Mouse (Mus musculus): ENCODE data around the gene Sardh.

The Sardh gene

DNA sequence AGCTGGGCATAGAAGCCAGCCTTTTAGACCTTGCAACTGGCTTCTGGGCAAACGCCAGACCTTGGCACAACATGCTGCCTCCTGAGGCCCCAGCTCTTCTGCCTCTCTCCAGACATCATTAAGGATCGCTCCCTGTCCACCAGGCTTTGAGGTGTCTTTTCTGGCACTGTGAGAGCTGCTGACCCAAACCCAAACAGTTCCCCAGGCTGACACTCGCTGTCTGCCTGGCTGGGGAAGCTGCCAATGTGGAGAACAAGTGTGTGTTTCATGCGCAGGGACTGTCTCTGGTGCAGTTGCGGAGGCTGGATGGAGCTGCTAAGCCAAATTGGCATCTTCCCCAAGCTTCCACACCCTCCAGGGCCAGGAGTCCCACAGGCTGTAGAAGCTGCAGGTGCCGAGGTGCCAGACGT, 25.1 kb downstream of the Sardh start:
- peak; percentile 36 for DNase-seq

DNA sequence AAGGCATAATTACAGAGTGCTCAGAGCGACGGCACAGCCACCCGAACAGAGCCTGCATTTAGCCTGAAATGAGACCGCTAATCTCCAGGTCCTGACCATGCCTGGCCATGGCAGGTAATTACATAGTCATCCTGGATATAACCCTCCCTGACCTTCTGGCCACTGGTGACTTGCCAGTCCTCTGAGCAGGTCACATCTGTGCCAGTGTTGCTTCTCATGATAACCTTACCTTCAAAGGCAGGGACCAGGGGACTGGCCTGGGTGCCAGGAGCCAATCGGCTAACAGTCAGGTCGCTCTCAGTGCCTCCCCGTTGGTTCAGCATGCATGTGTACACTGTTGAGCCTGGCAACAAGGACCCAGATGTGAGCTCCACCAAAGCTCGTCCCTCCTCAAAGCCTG, 29.6 kb downstream of the Sardh start:
- no peak for DNase-seq

DNA sequence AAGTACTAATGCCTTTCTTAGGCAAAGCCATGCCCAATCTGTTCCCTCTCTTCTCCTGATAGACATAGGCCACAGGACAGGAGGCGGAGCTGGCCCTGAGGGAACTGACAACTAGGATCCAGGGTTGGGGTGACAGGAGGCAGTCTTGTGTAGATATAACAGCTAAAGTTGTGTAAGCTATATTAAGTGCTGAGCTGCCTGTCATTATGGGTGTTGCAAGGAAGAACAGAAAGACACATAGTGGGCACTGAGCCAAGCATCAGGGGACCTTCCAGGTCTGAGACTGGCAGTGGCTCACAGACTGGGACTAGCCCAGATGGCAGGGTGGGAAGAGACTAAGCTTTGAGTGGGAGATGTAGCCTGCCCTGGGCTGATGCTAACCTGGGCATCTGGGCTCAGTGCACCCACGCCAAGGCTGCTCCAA, 30.0 kb downstream of the Sardh start:
- DNase-seq, result peak; percentile 62

DNA sequence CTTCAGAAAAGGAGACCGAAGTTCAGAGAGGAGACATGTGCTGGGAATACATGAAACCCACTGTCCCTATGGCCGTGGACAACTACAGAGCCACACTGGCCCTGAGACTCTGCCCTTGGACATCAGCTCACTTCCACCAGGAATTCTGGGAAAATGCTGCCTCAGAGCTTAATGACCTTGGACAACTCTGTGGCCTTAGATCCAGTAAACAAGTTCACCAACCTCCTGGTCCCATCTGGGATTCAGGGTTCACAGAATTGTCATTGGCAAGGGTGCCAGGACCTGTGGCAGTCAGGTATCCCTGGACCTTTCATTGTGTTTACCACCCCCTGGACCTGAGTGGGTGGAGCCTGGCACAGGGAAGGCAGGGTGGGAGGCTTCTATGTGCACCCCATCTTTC, 32.6 kb downstream of the Sardh start:
- no peak for DNase-seq

DNA sequence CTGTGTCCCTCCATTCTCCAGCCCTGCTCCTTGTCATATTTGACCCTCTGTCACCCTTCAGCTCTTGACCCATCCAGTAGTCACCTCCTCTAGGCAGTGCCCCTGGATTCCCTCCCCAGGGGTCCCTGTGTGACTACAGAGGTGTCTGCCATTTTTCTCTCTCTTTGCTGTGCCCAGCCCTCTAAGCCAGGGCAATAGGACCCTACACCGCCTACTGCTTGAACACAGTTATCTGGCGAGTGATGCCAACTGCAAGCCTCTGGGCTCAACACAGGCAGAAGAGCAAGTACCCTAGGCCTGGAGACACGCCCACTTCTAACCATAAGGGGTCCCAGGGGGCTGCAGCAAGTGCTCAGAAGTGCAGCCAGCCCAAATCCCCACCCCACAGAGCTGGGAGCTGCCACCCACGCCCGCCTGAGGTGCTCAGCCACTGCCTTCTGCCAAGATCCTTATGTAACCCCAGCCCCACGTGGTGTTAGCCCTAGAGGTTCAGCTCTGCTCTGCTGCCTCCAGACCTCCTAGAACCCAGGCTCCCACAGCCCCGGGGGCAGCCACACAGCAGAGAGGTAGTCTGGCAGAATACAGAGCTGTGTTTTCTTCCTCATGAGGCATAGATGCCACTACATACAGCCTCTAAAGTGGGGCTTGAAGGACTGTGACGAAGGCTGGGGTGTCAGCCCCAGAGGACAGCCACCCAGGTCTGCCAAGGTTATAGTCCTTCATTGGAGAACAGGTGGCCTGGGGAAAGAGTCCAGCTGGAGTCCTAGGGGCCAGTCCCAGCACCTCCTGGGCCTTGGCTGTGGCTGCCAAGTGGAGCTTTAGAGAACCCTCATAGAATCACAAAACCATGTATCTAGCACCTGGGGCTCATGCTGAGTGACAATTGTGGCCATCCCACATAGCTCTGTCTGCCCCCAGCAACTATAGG, 35.9 kb downstream of the Sardh start:
- peak; percentile 39 for DNase-seq

DNA sequence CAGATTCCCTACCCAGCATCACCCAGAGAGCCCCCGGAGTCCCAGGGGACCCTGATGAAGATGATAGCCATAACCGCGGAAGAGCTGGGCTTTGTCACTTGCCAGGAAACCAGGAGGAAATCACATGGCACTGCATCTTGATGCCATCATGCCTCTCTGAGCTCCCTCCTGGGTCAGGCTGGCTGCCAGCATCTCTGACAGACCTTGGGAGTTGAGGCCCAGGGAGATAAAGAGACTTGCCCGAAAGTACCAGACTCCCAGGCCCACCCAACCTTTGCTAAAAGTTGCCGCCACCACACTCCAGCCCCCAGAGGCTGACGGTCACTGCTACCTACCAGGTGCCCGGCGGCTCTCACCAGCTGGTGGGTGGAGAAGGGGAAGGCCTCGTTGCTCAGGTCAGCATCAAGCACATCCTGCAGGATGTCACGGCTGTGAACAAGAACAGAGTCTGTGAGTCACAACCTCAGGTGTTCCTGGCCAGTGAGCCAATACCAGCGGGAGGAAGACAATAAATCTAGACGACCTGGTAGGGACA, 37.4 kb downstream of the Sardh start:
- DNase-seq, result no peak

DNA sequence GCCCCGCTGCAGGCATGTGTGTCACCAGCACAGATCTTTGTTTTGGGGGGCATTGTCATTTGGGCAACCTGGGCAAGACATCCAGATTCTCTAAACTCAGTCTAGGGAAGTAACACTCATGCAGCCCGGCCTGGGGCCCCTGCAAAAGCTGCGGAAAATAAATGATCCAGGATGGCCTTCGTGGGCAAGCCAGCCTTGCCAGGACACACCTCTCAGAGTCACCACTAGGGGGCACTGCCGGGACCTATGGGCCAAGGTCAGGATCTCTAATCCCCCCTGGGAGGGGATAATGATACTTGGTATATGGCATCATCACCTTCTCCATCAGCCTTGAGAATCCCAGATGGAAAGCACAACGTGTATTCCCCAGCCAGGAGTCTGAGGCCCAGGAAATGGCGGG, 37.9 kb downstream of the Sardh start:
- DNase-seq, result peak; percentile 69

DNA sequence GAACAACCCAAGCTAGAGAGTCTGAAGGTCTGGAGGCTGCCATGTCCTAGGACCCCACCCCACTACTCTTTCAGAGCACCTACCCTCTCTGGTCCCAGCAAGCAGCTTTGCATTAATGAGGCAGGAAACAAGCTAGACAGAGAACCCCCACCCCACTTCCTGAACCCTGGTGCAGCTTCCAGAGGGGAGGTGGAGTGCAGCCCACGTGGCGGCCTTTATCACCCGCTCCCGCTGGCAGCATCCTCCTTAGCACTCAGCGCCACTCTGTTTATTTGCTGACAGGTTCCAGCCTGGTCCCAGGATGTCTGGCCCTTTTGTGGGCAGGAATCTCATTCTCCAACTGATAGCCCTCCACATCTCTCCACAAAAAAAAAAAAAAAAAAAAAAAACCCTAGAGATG, 38.3 kb downstream of the Sardh start:
- peak; percentile 53 for DNase-seq

DNA sequence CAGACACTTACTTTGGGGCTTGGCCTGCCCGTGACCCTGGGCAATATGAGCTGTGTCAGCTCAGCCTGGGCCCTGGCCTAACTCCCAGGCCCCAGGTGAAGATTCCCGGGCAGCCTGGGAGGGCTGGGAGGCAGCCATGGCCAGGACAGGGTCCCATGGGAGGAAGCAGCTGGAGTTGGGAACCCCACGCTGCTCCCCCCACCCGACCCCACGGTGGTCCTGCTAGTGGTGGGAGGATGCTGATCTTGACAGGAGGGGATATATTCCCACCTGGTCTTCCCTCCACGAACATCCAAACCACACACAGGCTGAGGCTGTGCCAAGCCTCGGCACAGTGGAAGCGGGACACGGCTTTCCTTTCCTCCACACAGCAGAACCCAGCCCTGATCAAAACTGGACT, 38.8 kb downstream of the Sardh start:
- no peak for DNase-seq

DNA sequence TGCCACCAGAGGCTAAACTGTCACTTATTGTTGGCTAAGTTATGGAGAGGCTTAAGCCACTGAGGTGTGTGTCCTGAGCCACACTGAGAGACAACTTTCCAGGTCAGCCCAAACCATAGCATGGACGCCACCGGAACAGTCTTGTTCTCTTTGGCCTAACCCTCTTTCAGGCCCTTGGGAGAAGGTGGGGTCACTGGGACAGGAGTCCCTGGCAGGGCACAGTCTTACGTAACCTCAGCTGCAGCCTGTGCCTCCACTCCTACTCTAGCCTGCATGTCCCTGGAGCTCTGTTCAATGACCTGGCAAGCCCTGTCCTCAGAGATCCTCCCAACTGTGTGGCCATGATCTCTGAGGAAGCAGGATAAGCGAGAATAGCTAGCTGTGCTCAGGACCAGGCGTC, 41.0 kb downstream of the Sardh start:
- no peak for DNase-seq

DNA sequence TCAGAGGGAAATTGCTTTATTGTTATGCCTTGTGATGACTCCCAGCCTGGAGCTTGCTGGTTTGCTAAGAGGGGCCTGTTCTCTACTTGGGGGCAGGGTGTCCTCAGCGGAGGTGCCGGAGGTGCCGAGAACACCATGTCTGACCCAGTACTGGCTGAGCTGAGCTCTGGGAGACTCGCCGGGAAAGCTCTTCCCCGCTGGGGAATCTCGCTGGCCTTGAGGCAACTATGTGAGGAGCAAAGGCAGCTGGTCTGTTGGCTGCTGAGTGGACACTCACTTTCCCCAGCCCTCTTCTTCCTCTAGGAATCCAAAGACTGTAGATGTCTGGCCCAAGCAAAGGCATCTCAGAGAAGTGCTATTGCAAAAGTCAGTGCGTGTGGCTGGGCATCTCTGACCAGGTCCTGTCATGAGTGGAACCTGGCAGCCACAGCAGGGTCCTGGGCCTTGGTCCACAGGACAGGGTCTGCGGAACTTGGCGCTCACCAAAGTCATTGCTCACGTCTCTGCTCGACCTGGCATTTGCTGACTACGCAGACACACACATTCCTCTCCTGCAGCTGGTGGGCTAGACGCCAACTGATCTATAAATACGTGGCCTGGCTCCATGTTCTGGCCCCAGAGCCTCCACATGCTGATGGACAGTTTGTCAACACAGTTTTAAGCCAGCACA, 41.9 kb downstream of the Sardh start:
- peak; percentile 85 for DNase-seq

DNA sequence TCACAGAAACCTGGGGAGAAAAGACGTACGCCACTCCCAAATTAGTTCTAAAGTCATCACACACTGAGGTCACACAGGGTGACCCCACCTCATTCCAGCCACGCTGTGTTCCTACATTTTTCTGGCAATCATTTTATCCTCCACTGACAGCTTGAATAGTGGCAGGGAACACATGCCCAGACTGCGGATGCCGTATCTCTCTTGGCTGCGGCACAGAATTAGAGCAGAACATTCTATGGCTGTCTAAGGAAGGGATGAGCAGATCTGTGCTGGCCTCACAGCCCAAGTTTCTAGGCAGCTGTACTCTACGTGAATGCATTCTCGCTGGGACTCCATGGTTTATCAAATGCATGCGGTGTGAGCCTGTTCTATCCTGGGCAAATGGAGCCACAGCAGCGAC, 42.5 kb downstream of the Sardh start:
- DNase-seq, result peak; percentile 45

DNA sequence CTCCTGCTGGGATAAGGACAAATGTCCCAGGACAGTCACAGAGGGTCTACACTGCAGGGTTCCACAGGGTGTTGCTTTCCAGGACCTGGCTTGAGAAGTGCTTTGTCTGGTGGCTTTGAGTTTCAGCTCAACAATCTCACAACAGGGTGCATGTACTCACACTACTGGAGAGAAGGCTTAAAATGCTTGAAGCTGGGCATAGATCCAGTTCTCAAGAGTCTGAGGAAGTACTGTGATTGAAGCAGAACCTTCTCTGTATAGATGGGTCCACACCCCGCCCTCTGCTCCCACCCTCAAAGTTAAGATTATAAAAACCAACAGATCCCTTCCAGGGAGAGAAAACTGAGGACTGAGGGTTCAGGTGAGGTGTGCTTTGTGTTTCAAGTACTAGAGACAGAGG, 47.6 kb downstream of the Sardh start:
- peak; percentile 43 for DNase-seq

DNA sequence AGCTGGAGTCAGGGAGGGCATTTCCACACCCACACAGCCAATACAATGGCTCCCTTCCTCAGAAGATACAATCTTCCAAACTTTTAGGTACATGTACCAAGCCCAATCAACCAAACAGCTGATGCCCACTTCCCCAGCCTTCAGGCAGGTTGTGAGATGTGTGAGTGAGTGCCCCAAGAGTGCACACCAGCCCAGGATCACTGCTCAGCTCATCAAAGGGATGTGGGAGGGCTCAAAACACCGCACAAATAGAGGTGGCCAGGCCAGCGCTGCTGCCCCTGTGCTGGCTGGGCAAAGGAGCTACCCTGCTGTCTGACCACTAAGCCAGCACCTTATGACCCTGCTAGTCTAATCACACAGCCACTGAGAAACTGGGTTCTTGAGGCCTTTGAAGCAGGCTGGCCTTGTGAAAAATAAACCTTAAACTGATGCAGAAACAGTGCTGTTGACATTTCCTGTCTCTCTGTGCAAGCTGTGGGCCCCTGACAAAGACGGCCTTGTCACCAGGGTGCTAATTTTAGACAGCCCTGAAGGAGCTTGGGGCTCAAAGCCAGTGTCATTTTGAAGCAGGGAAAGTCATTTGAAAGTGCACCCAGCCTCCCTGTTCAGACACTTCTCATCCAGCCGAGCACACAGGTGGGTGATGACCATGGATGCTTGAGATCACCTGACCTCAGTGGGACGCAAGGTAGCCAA, 49.4 kb downstream of the Sardh start:
- DNase-seq, result no peak

DNA sequence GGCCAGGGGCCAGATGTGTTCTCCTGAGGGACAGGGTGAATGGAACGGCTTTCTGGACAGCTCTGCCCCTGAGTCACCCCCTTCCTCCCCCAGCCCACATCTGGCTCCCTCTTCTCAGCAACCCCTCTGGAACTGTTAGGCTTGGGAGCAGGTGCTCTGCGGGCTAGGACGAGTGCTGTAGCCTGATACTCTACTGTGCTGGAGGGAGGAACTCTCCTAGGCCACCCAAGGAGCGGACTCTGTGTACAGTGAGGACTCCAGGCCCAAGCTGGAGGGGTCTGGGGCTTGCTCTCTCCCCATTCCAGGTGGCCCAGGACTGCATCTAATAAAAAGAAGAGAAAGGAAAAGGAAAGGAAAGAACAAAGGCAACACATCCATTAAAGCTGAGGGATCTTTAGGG, 58.1 kb downstream of the Sardh start:
- no peak for DNase-seq

DNA sequence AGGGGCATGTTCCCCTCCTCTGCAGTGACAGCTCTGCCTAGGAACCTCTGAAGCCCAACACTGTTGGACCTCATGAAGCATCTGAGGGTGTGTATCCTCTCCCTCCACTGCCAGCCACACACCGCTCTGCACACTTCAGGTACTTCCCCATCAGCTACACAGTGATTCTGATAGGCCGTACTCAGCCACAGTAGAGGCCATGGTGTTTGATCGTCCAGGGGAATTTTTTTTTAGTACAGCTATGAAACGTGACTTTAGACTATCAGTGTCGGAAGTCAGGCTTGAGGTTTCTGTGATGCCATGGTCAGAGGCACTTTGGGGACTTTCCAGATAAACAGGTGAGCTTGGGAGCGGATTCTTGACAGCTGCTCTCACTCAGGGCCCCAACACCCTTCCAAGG, 60.6 kb downstream of the Sardh start:
- no peak for DNase-seq

DNA sequence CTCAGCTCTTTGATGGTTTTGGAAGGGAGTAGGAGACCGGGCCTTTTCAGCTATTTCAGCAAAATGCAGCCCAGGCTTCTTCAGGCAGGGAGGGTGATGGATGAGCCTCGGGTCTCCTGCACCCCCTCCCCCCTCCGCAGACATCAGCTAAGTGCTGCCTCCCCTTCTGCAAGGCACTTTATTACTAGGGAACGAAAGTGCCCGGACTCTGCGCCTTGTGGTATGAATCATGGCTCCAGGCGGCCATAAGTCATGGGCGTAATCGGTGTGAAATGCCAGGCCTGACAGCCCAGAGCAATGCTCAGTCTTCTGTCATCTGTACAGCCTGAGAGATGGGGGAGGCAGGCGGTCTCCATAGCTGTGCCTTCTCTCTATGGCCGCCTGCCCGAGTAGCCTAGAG, 64.4 kb downstream of the Sardh start:
- DNase-seq, result peak; percentile 41

DNA sequence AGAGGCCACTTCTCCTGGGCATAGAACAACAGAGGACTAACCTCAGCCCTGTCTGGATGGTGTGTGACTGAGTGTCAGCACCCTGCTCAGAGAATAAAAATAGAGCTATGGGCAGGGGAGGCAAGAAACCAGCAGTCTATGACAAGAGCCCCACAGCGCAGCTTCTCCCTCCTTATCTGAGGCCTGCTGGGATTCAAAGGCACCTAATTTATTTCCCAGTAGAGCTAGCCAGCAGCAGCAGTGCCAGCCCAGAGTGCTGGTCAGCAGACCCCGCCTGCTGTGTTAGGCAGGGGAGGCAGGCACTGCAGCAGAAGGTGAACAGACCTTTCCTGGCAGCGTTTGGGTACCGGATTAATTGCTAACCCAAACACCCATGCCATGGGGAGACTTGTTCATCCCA, 66.2 kb downstream of the Sardh start:
- peak; percentile 66 for DNase-seq

DNA sequence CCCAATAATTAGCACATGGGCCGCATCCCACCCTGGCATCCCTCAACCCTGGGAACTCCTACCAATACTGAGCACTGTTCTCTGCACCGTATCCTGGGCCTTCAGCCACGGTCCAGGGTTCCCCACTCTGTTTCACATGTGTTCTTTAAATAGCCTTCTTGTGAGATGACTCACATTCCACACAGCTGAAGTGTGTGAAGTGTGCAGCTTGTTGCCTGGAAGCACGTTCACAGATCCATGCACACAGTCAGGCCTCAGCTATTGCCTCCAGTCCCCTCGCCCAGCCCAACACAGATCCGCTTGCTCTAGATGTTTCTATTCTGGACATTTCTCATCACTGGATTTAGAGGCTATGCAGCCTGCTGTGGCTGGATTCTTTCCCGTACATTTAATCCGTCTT, 69.0 kb downstream of the Sardh start:
- DNase-seq, result no peak

DNA sequence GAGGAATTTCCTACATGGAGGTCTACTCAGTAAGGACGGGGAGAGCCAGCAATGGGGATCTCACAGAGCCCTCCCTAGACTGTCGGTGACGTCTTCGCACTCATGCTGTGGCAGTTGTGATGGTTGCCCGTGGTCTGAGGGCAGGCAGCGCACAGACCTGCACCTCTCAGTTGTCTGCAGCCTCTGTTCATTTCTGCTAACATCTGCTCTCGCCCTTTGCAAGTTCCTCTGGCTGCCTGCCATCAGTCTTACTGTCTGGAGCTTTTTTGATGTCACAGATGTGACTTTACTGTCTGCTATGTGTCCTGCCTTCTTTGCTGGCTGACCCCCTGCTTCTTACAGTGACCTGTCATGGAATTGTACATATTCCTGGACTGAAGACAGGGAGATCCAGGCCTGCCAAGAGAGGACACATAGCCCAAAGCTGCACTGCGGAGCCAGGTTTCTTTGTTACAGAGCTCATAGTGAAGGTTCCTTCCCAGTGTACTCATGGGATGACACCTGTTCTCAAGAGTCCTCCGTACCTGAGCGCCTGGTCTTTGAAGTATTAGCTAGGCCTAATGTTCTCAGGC, 72.4 kb downstream of the Sardh start:
- peak; percentile 64 for DNase-seq

DNA sequence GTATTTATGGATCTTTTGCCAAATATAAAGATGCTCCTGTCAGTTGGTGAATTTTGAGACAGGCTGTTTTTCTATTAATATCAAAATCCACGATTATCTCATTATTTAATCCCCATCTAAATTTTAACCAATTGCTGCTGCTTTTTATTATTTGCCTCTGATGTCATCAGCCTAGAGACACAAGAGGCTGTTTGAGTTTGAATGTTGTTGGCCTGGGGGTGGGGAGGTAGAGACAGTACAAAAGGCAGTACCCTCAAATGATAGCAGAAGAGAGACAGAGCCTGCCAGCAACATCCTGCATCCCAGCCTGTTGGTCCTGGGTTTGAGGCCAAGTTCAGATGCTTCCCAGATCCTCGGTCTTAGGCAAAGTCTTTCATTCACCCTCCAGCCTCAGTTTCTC, 73.9 kb downstream of the Sardh start:
- DNase-seq, result no peak

DNA sequence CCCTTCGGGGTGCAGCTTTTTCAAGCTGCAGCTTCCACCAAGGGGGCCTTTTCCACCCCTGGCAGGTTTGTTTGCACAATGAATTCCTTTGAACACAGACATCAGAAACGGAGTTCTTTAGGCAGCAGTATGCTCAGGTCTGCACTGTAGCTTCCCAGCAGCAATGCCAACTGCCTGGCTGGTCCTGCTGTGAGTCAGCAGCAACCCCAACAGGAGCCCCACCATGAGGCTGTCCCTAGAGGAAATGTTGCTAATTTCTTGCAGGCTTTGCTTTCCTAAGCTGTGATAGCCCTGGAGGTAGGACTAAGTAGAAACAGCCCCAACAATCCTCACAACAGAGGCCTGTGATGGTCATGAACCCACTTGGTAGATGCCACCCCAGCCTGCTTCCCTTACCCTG, 81.1 kb downstream of the Sardh start:
- no peak for DNase-seq

DNA sequence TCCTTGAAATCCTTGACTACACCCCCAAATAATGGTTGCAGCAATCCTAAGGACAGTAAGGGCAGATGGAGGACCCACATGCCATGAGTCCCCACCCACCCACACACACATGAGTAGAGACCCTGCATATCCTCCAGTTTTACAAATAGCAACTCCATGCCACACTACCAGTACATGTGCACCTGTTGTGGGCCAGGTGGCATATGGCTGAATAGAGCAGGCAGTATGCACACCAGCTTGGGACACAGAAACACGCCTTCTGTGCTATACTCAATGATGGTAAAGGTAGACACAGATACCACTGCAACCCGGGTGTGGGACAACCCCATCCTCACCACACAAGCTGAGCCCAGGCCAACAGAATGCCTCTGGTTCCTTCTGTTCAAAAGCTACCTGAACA, 82.1 kb downstream of the Sardh start:
- no peak for DNase-seq

Measured in lung, postnatal 10 days (tissue).